Mouse (Mus musculus): Measurements from ENCODE around the gene Sp6. TPM values are rescaled to one million over a fixed set of nuclear protein-coding genes. Genes with fewer than 3 reads are reported as not detected.
A peak's percentile ranks its signal among the peaks of the same experiment; 100 is the strongest.

Sp6 gene
- total and polyA plus RNA-seq, 2 experiments, result 0.04 to 0.09 TPM

DNA sequence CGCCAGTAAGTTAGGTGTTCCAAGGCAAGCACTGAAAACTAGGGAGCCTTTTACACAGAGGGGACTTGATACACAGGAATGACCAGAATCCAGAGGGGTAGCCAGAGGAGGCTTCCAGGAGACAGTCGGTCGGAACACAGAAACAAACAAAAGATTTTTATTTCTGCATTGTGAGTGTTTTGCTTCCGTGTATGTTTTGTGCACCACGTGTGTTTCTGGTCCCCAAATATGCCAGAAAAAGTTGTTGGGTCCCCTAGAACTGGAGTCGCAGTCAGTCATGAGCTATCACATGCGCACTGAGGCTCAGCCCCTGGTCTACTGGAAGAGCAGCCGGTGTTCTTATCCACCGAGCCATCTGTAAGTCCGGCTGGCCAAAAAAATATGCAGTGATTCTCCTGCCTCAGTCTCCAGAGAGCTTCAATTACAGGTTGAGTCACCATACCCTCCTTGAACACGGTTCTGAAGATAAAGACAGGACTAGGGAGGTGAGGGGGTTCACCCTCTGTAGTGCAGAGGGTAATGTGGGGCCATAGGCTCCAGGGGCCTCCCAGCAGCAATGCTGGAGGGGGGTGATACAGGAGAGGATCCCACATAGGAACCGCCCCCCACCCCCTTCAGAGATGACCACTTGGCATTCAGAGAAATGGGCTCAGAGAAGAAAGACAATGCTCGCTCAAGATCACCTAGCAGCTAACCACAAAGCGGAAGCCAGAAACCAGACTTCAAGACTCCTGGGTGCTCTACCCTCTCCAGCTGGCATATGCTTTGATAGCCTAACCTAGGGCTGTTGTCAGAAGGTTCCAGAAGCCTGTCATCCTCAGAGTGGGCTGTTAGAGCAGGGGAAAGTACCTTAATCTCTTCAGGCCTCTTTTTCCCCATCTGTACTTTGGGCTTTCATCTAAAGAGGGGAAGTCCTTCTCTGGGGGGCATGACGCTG, 17.1 kb upstream of the Sp6 start:
- Histone ChIP-seq H3K4me3 (ENCODE audit: insufficient read depth, low read depth, low read length) (no peak overlapping the region), H3K4me1 (ENCODE audit: control insufficient read depth, insufficient read depth, low read length) (no peaks in the 10 kb centered on the region), H3K27ac (replicated peaks; ENCODE audit: insufficient read depth, low read depth, low read length) (no peak overlapping the region), H3K27me3 (ENCODE audit: control insufficient read depth, insufficient read depth, low read length) (peaks cover 5% of the 10 kb centered on the region), H3K36me3 (ENCODE audit: control insufficient read depth, insufficient read depth, low read length) (no peaks in the 10 kb centered on the region), H3K9ac (ENCODE audit: low read depth, low read length) (no peak overlapping the region), H3K79me2 (ENCODE audit: control insufficient read depth, insufficient read depth, low read length) (no peaks in the 10 kb centered on the region)
- no peak for DNase-seq (ENCODE audit: extremely low read depth, low read depth, low spot score)
- TF ChIP-seq POLR2A (IDR thresholded peaks at IDR 0.05; ENCODE audit: extremely low read depth, insufficient read depth, low read length), result no peak
- no peak for TF ChIP-seq CTCF (IDR thresholded peaks at IDR 0.05; ENCODE audit: low read depth, low read length)
- 89% methylated on average over 15 of the region's 15 CpGs for WGBS

DNA sequence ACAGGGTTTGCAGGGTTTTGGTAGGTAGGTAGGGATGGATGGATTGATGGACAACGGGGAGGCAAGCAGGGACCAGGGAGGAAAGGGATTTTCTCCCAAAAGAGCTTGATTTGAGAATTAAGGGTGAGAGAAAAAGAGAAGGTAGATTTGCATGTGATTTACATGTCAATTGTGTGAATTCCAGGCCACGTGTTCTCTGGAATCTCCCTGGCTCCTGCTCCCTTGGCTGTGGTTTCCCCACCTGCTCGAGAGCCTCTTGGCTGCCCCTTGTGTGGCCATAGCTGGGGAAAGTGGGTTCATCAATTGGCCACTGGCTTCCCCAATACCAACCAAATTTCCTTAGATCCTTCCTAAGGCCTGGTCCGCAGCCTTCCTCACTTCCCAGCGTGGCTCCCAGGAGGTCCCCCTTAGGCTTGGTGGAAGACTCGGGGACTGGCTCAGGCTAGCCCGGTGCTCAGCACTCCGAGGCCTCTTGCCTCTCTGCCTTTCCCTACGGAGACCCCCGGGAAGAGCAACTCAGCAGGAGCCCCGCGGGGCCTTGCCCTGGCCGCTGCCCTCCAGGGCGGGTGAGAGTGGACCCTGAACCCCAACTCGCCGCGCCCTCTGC, 16.3 kb upstream of the Sp6 start:
- H3K9ac ChIP-seq (ENCODE audit: low read depth, low read length), result peak overlapping the region; percentile 66
- WGBS, result 36% methylated on average over 17 of the region's 17 CpGs
- peak overlapping the region; percentile 12; the same call in 1 of the 2 replicates for H3K4me3 ChIP-seq (ENCODE audit: insufficient read depth, low read depth, low read length)
- no peak for DNase-seq (ENCODE audit: extremely low read depth, low read depth, low spot score)
- no peaks in the 10 kb centered on the region for H3K79me2 ChIP-seq (ENCODE audit: control insufficient read depth, insufficient read depth, low read length)
- no peaks in the 10 kb centered on the region for H3K4me1 ChIP-seq (ENCODE audit: control insufficient read depth, insufficient read depth, low read length)
- peaks cover 5% of the 10 kb centered on the region for H3K27me3 ChIP-seq (ENCODE audit: control insufficient read depth, insufficient read depth, low read length)
- no peak for TF ChIP-seq POLR2A (IDR thresholded peaks at IDR 0.05; ENCODE audit: extremely low read depth, insufficient read depth, low read length)
- no peak for TF ChIP-seq CTCF (IDR thresholded peaks at IDR 0.05; ENCODE audit: low read depth, low read length)
- H3K27ac ChIP-seq (replicated peaks; ENCODE audit: insufficient read depth, low read depth, low read length), result no peak overlapping the region
- no peaks in the 10 kb centered on the region for H3K36me3 ChIP-seq (ENCODE audit: control insufficient read depth, insufficient read depth, low read length)

GRCm38 (mm10) chr11:96997380-96997956, 15.7 kb upstream of the Sp6 start:
- H3K9ac ChIP-seq (ENCODE audit: low read depth, low read length), result peak overlapping the region; percentile 66; the same call in 1 of the 2 replicates
- H3K4me3 ChIP-seq (ENCODE audit: insufficient read depth, low read depth, low read length), result peak overlapping the region; percentile 12; the same call in 1 of the 2 replicates
- no peak overlapping the region for H3K27ac ChIP-seq (replicated peaks; ENCODE audit: insufficient read depth, low read depth, low read length)
- no peaks in the 10 kb centered on the region for H3K79me2 ChIP-seq (ENCODE audit: control insufficient read depth, insufficient read depth, low read length)
- H3K36me3 ChIP-seq (ENCODE audit: control insufficient read depth, insufficient read depth, low read length), result no peaks in the 10 kb centered on the region
- H3K4me1 ChIP-seq (ENCODE audit: control insufficient read depth, insufficient read depth, low read length), result no peaks in the 10 kb centered on the region
- WGBS, result 15% methylated on average over 26 of the region's 30 CpGs
- peaks cover 5% of the 10 kb centered on the region for H3K27me3 ChIP-seq (ENCODE audit: control insufficient read depth, insufficient read depth, low read length)
- TF ChIP-seq POLR2A (IDR thresholded peaks at IDR 0.05; ENCODE audit: extremely low read depth, insufficient read depth, low read length) (no peak), CTCF (IDR thresholded peaks at IDR 0.05; ENCODE audit: low read depth, low read length) (no peak)
- no peak for DNase-seq (ENCODE audit: extremely low read depth, low read depth, low spot score)

DNA sequence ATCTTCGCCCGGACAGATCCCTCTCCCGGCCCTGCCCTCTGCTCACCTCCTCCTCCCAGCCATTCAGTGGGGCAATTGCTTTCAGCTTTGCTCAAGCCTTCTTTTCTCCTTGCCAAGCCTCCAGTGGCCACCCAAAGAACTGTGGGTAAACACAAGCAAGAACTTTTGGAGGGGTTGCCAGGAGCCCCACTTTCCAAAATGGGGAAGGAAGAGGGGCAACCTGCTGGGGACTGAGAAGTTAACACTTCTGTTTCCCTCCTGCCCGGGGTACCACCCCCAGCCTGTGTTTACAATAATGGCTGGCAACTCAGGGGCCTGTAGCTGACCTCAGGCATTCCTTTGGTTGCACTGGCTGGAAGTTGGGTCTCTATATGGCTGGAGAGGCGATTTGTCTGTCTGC, 10.0 kb upstream of the Sp6 start:
- no peak overlapping the region for H3K9ac ChIP-seq (ENCODE audit: low read depth, low read length)
- no peaks in the 10 kb centered on the region for H3K79me2 ChIP-seq (ENCODE audit: control insufficient read depth, insufficient read depth, low read length)
- no peak overlapping the region for H3K4me3 ChIP-seq (ENCODE audit: insufficient read depth, low read depth, low read length)
- DNase-seq (ENCODE audit: extremely low read depth, low read depth, low spot score), result no peak
- no peaks in the 10 kb centered on the region; the same call in 1 of the 2 replicates for H3K27me3 ChIP-seq (ENCODE audit: control insufficient read depth, insufficient read depth, low read length)
- no peak overlapping the region for H3K27ac ChIP-seq (replicated peaks; ENCODE audit: insufficient read depth, low read depth, low read length)
- TF ChIP-seq CTCF (IDR thresholded peaks at IDR 0.05; ENCODE audit: low read depth, low read length) (no peak), POLR2A (IDR thresholded peaks at IDR 0.05; ENCODE audit: extremely low read depth, insufficient read depth, low read length) (no peak)
- no peaks in the 10 kb centered on the region for H3K4me1 ChIP-seq (ENCODE audit: control insufficient read depth, insufficient read depth, low read length)
- 55% methylated on average over 5 of the region's 5 CpGs for WGBS
- H3K36me3 ChIP-seq (ENCODE audit: control insufficient read depth, insufficient read depth, low read length), result no peaks in the 10 kb centered on the region

DNA sequence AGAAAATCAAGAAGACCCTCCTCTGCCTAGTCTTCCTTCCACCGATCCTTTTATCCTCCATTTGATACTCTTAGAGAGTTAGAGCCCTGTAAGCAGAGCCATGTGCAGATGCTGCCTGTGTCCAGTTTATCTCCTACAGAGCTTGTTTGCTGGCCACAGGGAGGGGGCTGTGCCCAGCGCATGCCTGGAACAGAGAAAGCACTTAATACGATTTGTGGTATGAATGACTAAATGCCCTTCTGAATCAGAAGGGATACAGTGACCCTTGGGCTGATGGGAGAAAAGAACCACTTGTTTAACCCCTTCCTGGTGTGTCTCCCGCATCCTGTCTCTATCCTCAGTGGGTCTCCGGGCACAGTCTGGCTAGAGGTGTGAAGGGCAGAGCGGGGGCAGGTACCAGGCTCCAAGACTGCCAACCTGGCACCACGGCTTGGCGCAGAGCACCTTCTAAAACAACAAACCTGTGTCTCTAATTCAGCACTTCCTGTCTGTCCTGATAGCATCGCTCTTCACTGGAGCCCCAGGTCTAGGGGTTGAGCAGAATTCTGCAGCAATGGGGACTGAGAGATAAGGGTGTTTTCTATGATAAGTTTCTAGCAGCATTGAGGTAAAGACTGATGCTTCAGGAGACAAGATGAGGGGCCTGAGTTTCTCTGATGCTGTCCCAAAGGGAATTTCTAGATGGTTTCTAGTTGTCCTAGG, 6.0 kb upstream of the Sp6 start:
- Histone ChIP-seq H3K4me3 (ENCODE audit: insufficient read depth, low read depth, low read length) (no peak overlapping the region), H3K79me2 (ENCODE audit: control insufficient read depth, insufficient read depth, low read length) (no peaks in the 10 kb centered on the region), H3K4me1 (ENCODE audit: control insufficient read depth, insufficient read depth, low read length) (no peaks in the 10 kb centered on the region), H3K27ac (replicated peaks; ENCODE audit: insufficient read depth, low read depth, low read length) (no peak overlapping the region), H3K27me3 (ENCODE audit: control insufficient read depth, insufficient read depth, low read length) (peaks cover 3% of the 10 kb centered on the region; the same call in 1 of the 2 replicates), H3K36me3 (ENCODE audit: control insufficient read depth, insufficient read depth, low read length) (no peaks in the 10 kb centered on the region), H3K9ac (ENCODE audit: low read depth, low read length) (no peak overlapping the region)
- no peak for TF ChIP-seq POLR2A (IDR thresholded peaks at IDR 0.05; ENCODE audit: extremely low read depth, insufficient read depth, low read length)
- TF ChIP-seq CTCF (IDR thresholded peaks at IDR 0.05; ENCODE audit: low read depth, low read length), result no peak
- no peak for DNase-seq (ENCODE audit: extremely low read depth, low read depth, low spot score)
- WGBS, result 54% methylated on average over 9 of the region's 9 CpGs
